Mouse (Mus musculus): ENCODE results near the gene Gm5771.

DNA sequence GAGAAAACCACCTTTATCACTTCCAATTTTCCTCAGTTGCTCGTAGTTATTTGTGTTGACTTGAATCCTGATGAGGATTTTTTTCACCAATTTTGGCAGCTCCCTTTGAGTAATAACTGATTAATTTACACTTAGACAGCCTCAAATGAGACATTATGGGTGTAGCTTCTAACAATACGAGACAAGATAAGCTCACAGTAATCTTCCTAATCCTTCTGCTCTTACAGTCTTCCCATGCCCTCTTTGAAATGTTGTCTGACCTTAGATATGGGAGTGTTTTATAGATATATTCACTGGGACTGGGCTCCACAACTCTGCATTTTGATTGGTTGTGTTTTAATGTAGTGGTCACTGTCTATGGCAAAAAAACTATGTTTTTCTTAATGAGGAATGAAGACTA, 5.4 kb upstream of the Gm5771 start:
- TF ChIP-seq TCF3 (IDR thresholded peaks at IDR 0.05; ENCODE audit: insufficient read length, low read depth) = no peak
- no peak for TF ChIP-seq POLR2A (IDR thresholded peaks at IDR 0.05; ENCODE audit: insufficient read length, low read depth)
- no peak for TF ChIP-seq E2F4 (IDR thresholded peaks at IDR 0.05; ENCODE audit: insufficient read depth)
- TF ChIP-seq MAX (IDR thresholded peaks at IDR 0.05; ENCODE audit: low read depth) = no peak
- no peak for TF ChIP-seq CEBPB (IDR thresholded peaks at IDR 0.05; ENCODE audit: insufficient read depth, poor library complexity, severe bottlenecking)
